Mouse (Mus musculus): ENCODE measurements at regions not wholly inside any gene's neighbourhood (a gene's known extent, or its start where the extent isn't known, plus 50 kb on each side); places are given as distances from the start of the nearest gene placed in this dataset.

DNA sequence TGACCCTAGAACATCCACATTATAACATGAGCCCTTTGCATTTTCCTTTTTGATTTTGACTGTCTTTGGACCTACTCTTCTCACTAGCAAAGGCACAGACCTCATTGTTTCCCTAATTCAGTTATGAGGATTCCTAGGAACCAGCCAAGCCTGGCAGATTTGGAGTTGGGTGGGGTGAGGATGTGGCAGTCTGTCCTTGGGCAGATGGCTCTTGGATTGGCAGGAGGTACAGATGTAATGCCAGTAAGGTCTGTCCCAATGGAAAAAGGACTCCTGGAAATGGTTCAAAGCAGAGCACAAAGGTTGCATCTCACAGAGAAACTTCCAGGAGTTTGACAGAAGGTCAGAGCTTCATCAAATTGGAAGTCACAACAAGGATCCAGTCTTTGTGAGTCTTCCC lies 121.2 kb downstream of the Ttc32 start:
- TF ChIP-seq CTCF (IDR thresholded peaks at IDR 0.05; ENCODE audit: low read depth) (no peak), EP300 (optimal IDR thresholded peaks at IDR 0.05) (no peak)
